Comparison of ENCODE assay signal across 20 mouse cellular contexts in the genomic region with DNA sequence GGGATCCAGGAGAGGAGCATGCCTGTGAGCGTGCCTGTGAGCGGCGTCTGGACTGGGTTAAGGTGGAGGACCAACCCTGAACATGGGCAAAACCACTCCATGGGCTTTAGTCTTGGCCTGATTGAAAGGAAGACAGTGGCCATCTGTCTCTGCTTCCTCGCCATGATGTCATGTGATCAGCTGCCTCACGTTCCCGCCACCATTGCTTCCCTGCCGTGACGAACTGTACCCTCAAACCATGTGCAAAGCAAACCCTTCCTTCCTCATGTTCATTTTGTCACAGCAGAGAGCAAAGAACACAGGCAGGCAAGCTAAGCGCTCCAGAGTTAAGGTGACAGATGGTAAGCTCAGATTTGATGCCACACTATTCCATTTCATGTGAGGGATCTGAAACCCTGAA. TPM values are rescaled to one million over a fixed set of nuclear protein-coding genes. Genes with fewer than 3 reads are reported as not detected.
DNase-seq lines count a peak whose midpoint lies in the region; ATAC-seq and TF ChIP-seq lines count a peak whose summit lies in the region.
"Had no signal": no experiment of that assay in that cellular context is flagged by ENCODE, and none has a peak within 500 bp of the region (broad histone marks: within the 10 kb centered on the region; RNA-seq: fewer than 3 reads in every experiment).

No protein-coding gene starts in this region.

- H3K27ac ChIP-seq in layer of hippocampus, adult 2 months = peak overlapping the region; percentile 85
- peak overlapping the region; percentile 22; the same call in 1 of the 2 replicates for H3K27ac ChIP-seq in left cerebral cortex, adult 2 months
- H3K27ac ChIP-seq in cortical plate, adult 2 months (ENCODE audit: insufficient read depth, low read length) = peak overlapping the region; percentile 86
- no peak overlapping the region for H3K27ac ChIP-seq in forebrain, embryonic 13.5 days
- H3K27ac ChIP-seq: embryonic facial prominence, embryonic 10.5 days; embryonic facial prominence, embryonic 12.5 days had no signal

- no peak overlapping the region for H3K4me2 ChIP-seq in forebrain, embryonic 13.5 days
- H3K4me2 ChIP-seq: embryonic facial prominence, embryonic 12.5 days had no signal

- no peak overlapping the region for H3K4me3 ChIP-seq in layer of hippocampus, adult 2 months
- no peak overlapping the region for H3K4me3 ChIP-seq in left cerebral cortex, adult 2 months
- no peak overlapping the region for H3K4me3 ChIP-seq in cortical plate, adult 2 months (ENCODE audit: insufficient read depth, low read length)
- no peak overlapping the region for H3K4me3 ChIP-seq in forebrain, embryonic 13.5 days
- H3K4me3 ChIP-seq: embryonic facial prominence, embryonic 10.5 days; embryonic facial prominence, embryonic 12.5 days had no signal

- no peaks in the 10 kb centered on the region for H3K27me3 ChIP-seq in forebrain, embryonic 13.5 days

- TF ChIP-seq CTCF in layer of hippocampus, adult 2 months (conservative IDR thresholded peaks at IDR 0.05) = no peak
- no peak for TF ChIP-seq CTCF in left cerebral cortex, adult 2 months (IDR thresholded peaks at IDR 0.05)
- TF ChIP-seq CTCF in cortical plate, adult 2 months (IDR thresholded peaks at IDR 0.05; ENCODE audit: extremely low read depth, insufficient read depth, low read length) = no peak

- H3K36me3 ChIP-seq in forebrain, embryonic 13.5 days (ENCODE audit: poor library complexity, severe bottlenecking) = no peaks in the 10 kb centered on the region
- H3K36me3 ChIP-seq: embryonic facial prominence, embryonic 10.5 days; embryonic facial prominence, embryonic 12.5 days had no signal

- intact Hi-C loops in left cerebral cortex, adult 2 months (cut with DNase I) = no loop called here

- peaks cover 6% of the 10 kb centered on the region; the same call in 1 of the 2 replicates for H3K4me1 ChIP-seq in cortical plate, adult 2 months (ENCODE audit: control insufficient read depth, insufficient read depth, low read length)
- peaks cover 13% of the 10 kb centered on the region for H3K4me1 ChIP-seq in forebrain, embryonic 13.5 days

- H3K9me3 ChIP-seq in forebrain, embryonic 13.5 days (replicated peaks) = no peaks in the 10 kb centered on the region
- H3K9me3 ChIP-seq: embryonic facial prominence, embryonic 10.5 days; embryonic facial prominence, embryonic 12.5 days had no signal

- TF ChIP-seq POLR2A in cortical plate, adult 2 months (IDR thresholded peaks at IDR 0.05; ENCODE audit: extremely low read depth, insufficient read depth, low read length) = no peak

- ATAC-seq in forebrain, embryonic 13.5 days = no peak
- ATAC-seq: forebrain, embryonic 14.5 days; forebrain, embryonic 16.5 days had no signal

- H3K9ac ChIP-seq in forebrain, embryonic 13.5 days = no peak overlapping the region
- H3K9ac ChIP-seq: embryonic facial prominence, embryonic 12.5 days had no signal

- 94% methylated on average over 9 of the region's 9 CpGs for WGBS in forebrain, embryonic 13.5 days

- peak; percentile 39 to 48 for DNase-seq in cerebellum, postnatal 14 days
- DNase-seq in cerebellum, postnatal 36 days = no peak
- DNase-seq in layer of hippocampus, adult 2 months (ENCODE audit: low spot score in 2 of 2) = no peak
- DNase-seq in layer of hippocampus, adult 9-10 months (ENCODE audit: low spot score) = no peak
- no peak for DNase-seq in left cerebral cortex, adult 2 months (ENCODE audit: extremely low spot score in 1 of 2, low spot score in 2 of 2)
- no peak for DNase-seq in left cerebral cortex, adult 9 months (ENCODE audit: low spot score in 2 of 2)
- DNase-seq: adrenal gland, adult 2 months; adrenal gland, postnatal 10 days; adrenal gland, postnatal 25 days; cerebellum, adult 11-12 months; cerebellum, adult 2 months; cerebellum, adult 9-10 months; cerebellum, postnatal 25 days had no signal

RNA-seq across cellular contexts. Expression of gene Clmn, which starts 16.2 kb away (rescaled TPM):
- 100 to 1,000 TPM; 103 to 108 TPM for total RNA-seq in layer of hippocampus, adult 2 months (2021)
- 10 to 100 TPM; 43.1 to 51.7 TPM for total RNA-seq in left cerebral cortex, adult 2 months (2021)
- polyA plus RNA-seq in cortical plate, adult 2 months (2012; rRNA removed) = 20.6 and 21.2 TPM in 2 replicates
- polyA plus RNA-seq in forebrain, embryonic 13.5 days (2015; fragmentation: Nextera tagmentation; extraction: Ambion mirVana) = 0.75 and 0.83 TPM in 2 replicates
- total RNA-seq: MEL had no signal

Comparison
In these comparisons a context has a peak if more than half of its experiments do, and no peak if none do; other contexts are left out.
1. DNase-seq: peak in cerebellum, postnatal 14 days (2 of 2); none in cerebellum, postnatal 36 days (0 of 2), layer of hippocampus, adult 2 months (0 of 2), layer of hippocampus, adult 9-10 months (single experiment), left cerebral cortex, adult 2 months (0 of 2) and left cerebral cortex, adult 9 months (0 of 2).